Mouse (Mus musculus) erythroblast, embryonic 14.5 days (primary cell): Measurements from ENCODE around the gene Ankrd63. TPM values are rescaled to one million over a fixed set of nuclear protein-coding genes. Genes with fewer than 3 reads are reported as not detected.

ENCODE experiments used
- H3K27me3 ChIP-seq: 2 replicates; pipeline ENCODE4 v1.6.1; 2012; ENCODE audit warnings: inconsistent platforms; ENCODE audit not compliant: control insufficient read depth
- H3K36me3 ChIP-seq: 2 replicates; pipeline ENCODE4 v1.6.1; 2012; ENCODE audit warnings: mild to moderate bottlenecking, inconsistent platforms; ENCODE audit not compliant: control insufficient read depth
- H3K4me1 ChIP-seq: 2 replicates; pipeline ENCODE4 v1.6.1; 2012; ENCODE audit warnings: inconsistent platforms; ENCODE audit not compliant: control insufficient read depth
- H3K4me3 ChIP-seq: replicated peaks from 2 replicates; pipeline ENCODE3; 2012; ENCODE audit warnings: moderate library complexity, mild to moderate bottlenecking, inconsistent platforms
- H3K9me3 ChIP-seq: 2 replicates; pipeline ENCODE4 v1.6.1; 2012; ENCODE audit warnings: low read length, inconsistent platforms, mixed read lengths; ENCODE audit not compliant: control insufficient read depth
- GATA1 ChIP-seq: IDR thresholded peaks from 2 replicates; pipeline ENCODE4 v1.6.1; 2012; ENCODE audit warnings: low read length, inconsistent platforms, mixed read lengths
- TAL1 ChIP-seq: IDR thresholded peaks from 3 replicates; pipeline ENCODE4 v1.6.1; 2012; ENCODE audit warnings: low read length, inconsistent platforms, mixed read lengths
- polyA plus RNA-seq: library from polyadenylated mRNA; stranded (reverse); fragments of >175 nt; gene quantifications from 2 replicates; pipeline ENCODE4 v1.2.3, GENCODE M21; 2012

Gene Ankrd63
- polyA plus RNA-seq, 1 experiment = not detected

GRCm38 (mm10) chr2:118696451-118697308 is 7.1 kb downstream of the Ankrd63 start:
- peaks cover 55% of the 10 kb centered on the region for H3K27me3 ChIP-seq
- no peak for TF ChIP-seq TAL1
- no peak for TF ChIP-seq GATA1
- no peaks in the 10 kb centered on the region for H3K36me3 ChIP-seq
- no peaks in the 10 kb centered on the region; the same call in 1 of the 2 replicates for H3K9me3 ChIP-seq
- H3K4me3 ChIP-seq = no peak overlapping the region
- peaks cover 2% of the 10 kb centered on the region; the same call in 1 of the 2 replicates for H3K4me1 ChIP-seq

- H3K27me3 ChIP-seq = peaks cover 46% of the 10 kb centered on the region
- no peaks in the 10 kb centered on the region for H3K36me3 ChIP-seq
- H3K4me1 ChIP-seq = peaks cover 2% of the 10 kb centered on the region; the same call in 1 of the 2 replicates
- H3K4me3 ChIP-seq = no peak overlapping the region
- TF ChIP-seq TAL1 (no peak), GATA1 (no peak)
- no peaks in the 10 kb centered on the region for H3K9me3 ChIP-seq
Measured at GRCm38 (mm10) chr2:118695677-118696232, 8.0 kb downstream of the Ankrd63 start.

- H3K27me3 ChIP-seq = peaks cover 26% of the 10 kb centered on the region
- H3K36me3 ChIP-seq = no peaks in the 10 kb centered on the region; the same call in 1 of the 2 replicates
- no peaks in the 10 kb centered on the region for H3K9me3 ChIP-seq
- H3K4me1 ChIP-seq = no peaks in the 10 kb centered on the region
- no peak overlapping the region for H3K4me3 ChIP-seq
- no peak for TF ChIP-seq TAL1
- no peak for TF ChIP-seq GATA1
Measured at GRCm38 (mm10) chr2:118693370-118693966, 10.3 kb downstream of the Ankrd63 start.

GRCm38 (mm10) chr2:118689875-118690274 is 13.9 kb downstream of the Ankrd63 start:
- Histone ChIP-seq H3K4me3 (no peak overlapping the region), H3K9me3 (no peaks in the 10 kb centered on the region), H3K36me3 (no peaks in the 10 kb centered on the region; the same call in 1 of the 2 replicates), H3K4me1 (no peaks in the 10 kb centered on the region), H3K27me3 (peaks cover 4% of the 10 kb centered on the region; the same call in 1 of the 2 replicates)
- TF ChIP-seq GATA1 = no peak
- TF ChIP-seq TAL1 = no peak

- H3K9me3 ChIP-seq = no peaks in the 10 kb centered on the region
- no peak for TF ChIP-seq TAL1
- TF ChIP-seq GATA1 = no peak
- H3K36me3 ChIP-seq = no peaks in the 10 kb centered on the region; the same call in 1 of the 2 replicates
Measured at GRCm38 (mm10) chr2:118687791-118688190, 16.0 kb downstream of the Ankrd63 start.

GRCm38 (mm10) chr2:118686693-118687092 is 17.1 kb downstream of the Ankrd63 start:
- peaks cover 3% of the 10 kb centered on the region; the same call in 1 of the 2 replicates for H3K27me3 ChIP-seq
- TF ChIP-seq TAL1 = no peak
- TF ChIP-seq GATA1 = no peak
- H3K4me1 ChIP-seq = peaks cover 12% of the 10 kb centered on the region
- H3K36me3 ChIP-seq = no peaks in the 10 kb centered on the region; the same call in 1 of the 2 replicates
- no peak overlapping the region for H3K4me3 ChIP-seq
- H3K9me3 ChIP-seq = no peaks in the 10 kb centered on the region

More at GRCm38 (mm10) chr2:118687791-118688190, 16.0 kb downstream of the Ankrd63 start:
- no peak overlapping the region for H3K4me3 ChIP-seq
- peaks cover 3% of the 10 kb centered on the region for H3K4me1 ChIP-seq
- no peaks in the 10 kb centered on the region; the same call in 1 of the 2 replicates for H3K27me3 ChIP-seq

GRCm38 (mm10) chr2:118685088-118685487 is 18.7 kb downstream of the Ankrd63 start:
- TF ChIP-seq GATA1 (no peak), TAL1 (no peak)

GRCm38 (mm10) chr2:118682544-118683260 is 21.1 kb downstream of the Ankrd63 start:
- Histone ChIP-seq H3K4me1 (peaks cover 17% of the 10 kb centered on the region), H3K27me3 (peaks cover 14% of the 10 kb centered on the region)
- TF ChIP-seq TAL1 (no peak), GATA1 (no peak)

More at GRCm38 (mm10) chr2:118685088-118685487, 18.7 kb downstream of the Ankrd63 start:
- H3K36me3 ChIP-seq = no peaks in the 10 kb centered on the region; the same call in 1 of the 2 replicates
- no peak overlapping the region for H3K4me3 ChIP-seq
- peaks cover 3% of the 10 kb centered on the region; the same call in 1 of the 2 replicates for H3K27me3 ChIP-seq
- H3K4me1 ChIP-seq = peaks cover 12% of the 10 kb centered on the region
- no peaks in the 10 kb centered on the region for H3K9me3 ChIP-seq

More at GRCm38 (mm10) chr2:118682544-118683260, 21.1 kb downstream of the Ankrd63 start:
- Histone ChIP-seq H3K4me3 (no peak overlapping the region), H3K36me3 (no peaks in the 10 kb centered on the region), H3K9me3 (no peaks in the 10 kb centered on the region)
